Mouse (Mus musculus) left cerebral cortex, postnatal 14 days (tissue): Measurements from ENCODE around the gene Lcn12. TPM values are rescaled to one million over a fixed set of nuclear protein-coding genes. Genes with fewer than 3 reads are reported as not detected.

ENCODE experiments used
- DNase-seq, 2 experiments: peaks; one replicate each; pipeline ENCODE4 v3.0.0; 2021 to 2022; ENCODE audit warnings: low spot score in 2 of 2, mixed read lengths in 1 of 2
- intact Hi-C: fragments of 180-260 bp; cut with DNase I; formaldehyde crosslinking; loops from one replicate; pipeline ENCODE4 v1.15.1; 2025
- long read RNA-seq, 2 experiments: library from polyadenylated mRNA; stranded (forward); transcript quantifications; one replicate each; pipeline ENCODE4 v2.0.0; 2021
- total RNA-seq, 2 experiments: library from RNA; stranded (reverse); gene quantifications; 2 replicates each; pipeline ENCODE4 v1.2.3; 2021

Lcn12 gene
- total RNA-seq, result not detected
- long read RNA-seq, experiment 1, result 0 reads
- long read RNA-seq, experiment 2, result 0 reads

DNA sequence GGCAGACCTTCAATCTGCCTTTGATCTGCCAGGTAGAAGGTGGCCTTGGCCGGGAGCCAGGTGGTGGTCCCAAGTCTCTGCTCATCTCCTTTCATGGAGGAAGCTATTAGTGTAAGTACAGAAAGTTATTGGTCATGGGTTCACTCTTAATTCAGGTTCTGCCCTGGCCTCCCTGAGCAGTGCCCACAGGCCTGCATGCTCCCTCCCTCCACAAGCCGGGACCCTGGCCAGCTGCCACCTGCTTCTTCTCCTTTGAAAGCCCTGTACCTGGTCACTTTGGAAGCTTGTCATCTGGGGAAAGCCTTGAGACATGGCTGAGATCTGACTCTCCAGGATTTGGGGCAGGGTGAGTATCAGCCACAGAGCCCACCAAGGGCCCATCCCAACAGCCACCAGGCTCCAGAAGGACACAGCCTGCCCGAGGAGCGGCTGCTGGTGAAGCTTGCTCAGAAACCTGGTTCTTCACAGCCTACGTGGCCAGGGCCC is at the start of gene Lcn12:
Lcn12 (minus strand) TSS at position 436 of the 486 bp plus-strand sequence.
- DNase-seq, result no peak
- intact Hi-C loops, result no loop called here

GRCm38 (mm10) chr2:25541644-25542367 is 48.1 kb upstream of the Lcn12 start:
- no peak for DNase-seq
- intact Hi-C loops, result no loop called here

DNA sequence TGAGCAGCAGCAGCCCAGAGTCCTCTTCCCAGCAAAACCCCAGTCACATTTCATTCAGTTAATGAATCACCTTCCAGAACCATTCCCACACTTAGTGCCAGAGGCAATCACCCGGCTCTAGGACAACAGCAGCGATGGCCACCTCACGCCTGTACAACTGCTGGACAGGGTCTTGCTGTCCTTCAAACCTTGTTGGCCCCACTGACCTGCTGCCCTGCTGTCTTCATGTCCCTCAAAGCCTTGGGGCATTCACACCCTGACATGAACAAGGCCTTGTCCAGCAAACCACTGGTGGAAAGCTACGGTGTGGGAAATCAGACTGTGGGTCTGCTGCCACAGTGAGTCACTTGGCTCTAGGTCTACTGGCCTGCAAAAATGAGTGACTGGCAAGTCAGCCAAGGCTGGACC is 46.8 kb upstream of the Lcn12 start:
- DNase-seq, result no peak
- intact Hi-C loops, result no loop called here

GRCm38 (mm10) chr2:25536531-25536930 is 42.8 kb upstream of the Lcn12 start:
- no peak for DNase-seq
- intact Hi-C loops, result no loop called here

- no peak for DNase-seq
- intact Hi-C loops, result no loop called here
Measured at GRCm38 (mm10) chr2:25534866-25535182, 41.1 kb upstream of the Lcn12 start.

DNA sequence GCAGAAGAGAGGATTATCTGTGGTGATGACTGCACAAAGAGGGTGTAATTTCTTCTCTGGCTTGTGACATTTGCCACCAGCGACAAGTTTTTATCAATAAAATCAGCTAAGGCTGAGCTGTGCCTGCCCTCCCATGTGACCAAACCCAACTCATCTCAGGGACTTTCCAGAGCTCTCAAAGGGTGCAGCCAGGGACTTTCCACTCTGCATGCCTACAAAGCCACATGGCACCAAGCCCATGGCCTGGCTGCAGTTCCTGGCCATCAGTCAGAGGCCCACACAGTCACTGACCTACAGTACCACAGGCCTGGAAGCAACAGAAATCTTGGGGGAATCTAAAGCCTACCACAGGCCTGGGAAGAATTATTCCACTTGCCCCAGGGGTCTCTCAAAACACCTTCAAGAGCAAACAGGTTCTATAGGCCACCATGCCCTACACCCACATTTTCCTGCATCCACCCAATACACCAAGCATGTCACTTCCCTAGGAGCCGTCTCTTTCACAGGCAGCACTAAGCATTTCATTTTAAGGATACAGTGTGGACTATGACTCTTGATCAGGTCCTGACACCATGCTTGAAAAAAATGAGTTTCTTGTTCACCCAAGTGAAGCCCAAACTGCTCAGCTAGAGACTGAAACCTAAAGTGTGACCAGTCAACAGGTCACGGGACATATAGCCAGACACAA is 40.6 kb upstream of the Lcn12 start:
- peak in 1 of 2 experiments; percentile 10 for DNase-seq
- intact Hi-C loops, result no loop called here

DNA sequence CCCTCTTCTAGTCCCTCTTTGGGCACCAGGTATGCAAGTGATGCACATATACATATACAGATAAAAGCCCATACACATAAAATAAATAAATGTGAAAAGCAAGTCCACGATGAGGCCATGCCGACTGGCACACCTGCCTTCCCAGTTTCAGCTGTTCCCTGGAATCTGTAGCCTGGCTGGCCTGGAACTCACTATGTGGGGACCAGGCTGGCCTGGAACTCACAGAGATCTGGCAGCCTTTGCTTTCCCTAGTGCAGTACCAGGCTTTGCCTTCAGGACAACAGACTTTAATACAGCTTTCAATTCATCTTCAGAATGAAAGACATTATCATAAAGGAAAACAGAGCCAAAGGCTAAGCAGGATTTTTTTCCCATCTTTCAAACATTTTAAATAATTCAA is 40.0 kb upstream of the Lcn12 start:
- intact Hi-C loops, result no loop called here
- no peak for DNase-seq

GRCm38 (mm10) chr2:25526510-25527302 is 33.0 kb upstream of the Lcn12 start:
- intact Hi-C loops, result no loop called here
- DNase-seq, result no peak

DNA sequence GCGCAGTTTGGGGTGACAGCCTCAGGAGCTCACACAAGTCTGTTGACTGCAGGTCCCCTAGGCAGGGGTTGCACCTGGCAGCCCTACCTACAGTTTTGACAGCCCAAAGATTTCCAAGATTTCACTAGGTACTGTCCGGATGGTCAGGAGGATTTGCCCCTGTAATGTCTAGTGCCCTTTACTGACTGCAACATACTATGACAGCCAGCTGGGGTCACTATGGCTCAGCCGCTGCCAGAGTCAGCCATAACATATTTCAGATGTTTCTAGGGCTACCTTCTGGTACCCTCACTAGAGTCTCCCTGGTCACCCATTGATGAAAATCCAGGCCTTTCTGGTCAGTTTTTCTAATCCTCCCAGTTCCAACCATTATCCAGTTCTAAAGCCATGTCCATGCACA is 16.2 kb upstream of the Lcn12 start:
- intact Hi-C loops, result no loop called here
- DNase-seq, result no peak

GRCm38 (mm10) chr2:25506964-25507363 is 13.3 kb upstream of the Lcn12 start:
- intact Hi-C loops, result no loop called here
- DNase-seq, result no peak

GRCm38 (mm10) chr2:25505860-25506259 is 12.1 kb upstream of the Lcn12 start:
- intact Hi-C loops, result no loop called here

DNA sequence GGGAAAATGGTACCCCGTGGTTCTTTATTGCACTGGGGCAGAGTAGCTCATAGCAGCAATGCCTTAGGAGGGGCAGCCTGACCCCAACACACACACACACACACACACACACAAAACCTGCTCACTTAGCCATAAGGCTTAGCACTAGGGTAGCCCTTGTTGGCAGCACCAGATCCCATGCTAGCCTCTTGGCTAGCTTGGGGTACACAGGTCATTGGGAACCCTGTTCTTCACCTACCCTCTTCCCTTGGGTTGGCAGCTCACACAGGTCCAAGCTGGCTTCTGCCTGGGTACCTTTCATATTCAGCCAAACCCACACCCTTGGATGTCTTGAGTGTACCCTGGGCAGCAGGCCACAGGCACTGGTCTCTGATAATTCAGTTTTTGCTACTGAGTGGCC is 11.3 kb upstream of the Lcn12 start:
- no peak for DNase-seq
- intact Hi-C loops, result no loop called here

More at GRCm38 (mm10) chr2:25505860-25506259, 12.1 kb upstream of the Lcn12 start:
- no peak for DNase-seq

DNA sequence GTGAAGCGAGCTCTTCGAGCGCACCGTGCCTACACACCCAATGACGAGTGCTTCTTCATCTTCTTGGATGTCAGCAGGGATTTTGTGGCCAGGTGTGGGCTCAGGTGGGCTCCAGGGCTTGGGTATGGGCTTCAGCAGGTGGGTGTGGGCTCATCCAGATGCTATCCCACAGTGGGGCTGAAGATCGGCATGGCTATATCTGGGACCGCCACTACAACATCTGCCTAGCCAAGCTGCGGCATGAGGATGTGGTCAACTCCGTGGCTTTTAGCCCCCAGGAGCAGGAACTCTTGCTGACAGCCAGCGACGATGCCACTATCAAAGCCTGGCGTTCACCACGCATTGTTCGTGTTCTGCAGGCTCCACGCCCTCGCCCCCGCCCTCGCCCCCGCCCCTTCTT is 10.8 kb upstream of the Lcn12 start:
- no peak for DNase-seq
- intact Hi-C loops, result no loop called here

- intact Hi-C loops, result no loop called here
- no peak for DNase-seq
Measured at GRCm38 (mm10) chr2:25502726-25503125, 9.0 kb upstream of the Lcn12 start.

DNA sequence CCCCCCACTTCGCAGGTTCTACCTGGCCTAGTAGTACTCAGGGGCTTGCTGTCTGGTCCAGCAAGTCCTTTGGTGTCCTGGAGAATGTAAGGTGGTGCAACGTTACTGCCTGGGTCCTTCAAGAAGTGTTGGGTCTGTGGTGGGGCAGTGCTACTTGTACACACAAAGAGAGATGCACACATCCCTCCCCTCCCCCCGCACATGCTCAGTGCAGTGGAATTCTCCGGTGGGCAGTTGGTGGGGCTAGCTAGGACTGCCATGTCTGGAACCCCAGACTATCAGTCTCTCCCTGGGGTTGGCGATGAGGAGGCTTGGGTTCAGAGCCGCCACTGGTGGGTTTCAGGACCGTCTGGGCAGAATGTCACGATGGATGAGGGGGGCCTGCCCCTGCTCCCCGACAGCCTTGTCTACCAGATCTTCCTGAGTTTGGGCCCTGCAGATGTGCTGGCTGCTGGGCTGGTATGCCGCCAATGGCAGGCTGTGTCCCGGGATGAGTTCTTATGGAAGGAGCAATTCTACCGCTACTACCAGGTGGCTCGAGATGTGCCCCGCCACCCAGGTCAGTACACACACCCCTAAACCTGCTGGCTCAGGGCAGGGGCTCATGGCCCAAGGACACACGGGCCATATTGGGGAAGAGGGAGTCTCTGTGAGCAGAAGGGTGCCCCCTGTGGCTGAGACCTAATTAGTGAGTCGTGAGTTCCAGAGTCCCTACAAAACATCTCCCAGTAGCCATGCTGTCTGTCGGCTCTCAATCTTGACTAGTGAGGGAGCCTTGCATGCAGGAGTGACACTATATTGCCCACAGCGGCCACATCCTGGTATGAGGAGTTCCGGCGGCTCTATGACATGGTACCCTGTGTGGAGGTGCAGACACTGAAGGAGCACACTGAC is 8.1 kb upstream of the Lcn12 start, which contains the start of gene C8g:
C8g (minus strand) TSS at position 127 of the 894 bp plus-strand sequence.
- intact Hi-C loops, result no loop called here

DNA sequence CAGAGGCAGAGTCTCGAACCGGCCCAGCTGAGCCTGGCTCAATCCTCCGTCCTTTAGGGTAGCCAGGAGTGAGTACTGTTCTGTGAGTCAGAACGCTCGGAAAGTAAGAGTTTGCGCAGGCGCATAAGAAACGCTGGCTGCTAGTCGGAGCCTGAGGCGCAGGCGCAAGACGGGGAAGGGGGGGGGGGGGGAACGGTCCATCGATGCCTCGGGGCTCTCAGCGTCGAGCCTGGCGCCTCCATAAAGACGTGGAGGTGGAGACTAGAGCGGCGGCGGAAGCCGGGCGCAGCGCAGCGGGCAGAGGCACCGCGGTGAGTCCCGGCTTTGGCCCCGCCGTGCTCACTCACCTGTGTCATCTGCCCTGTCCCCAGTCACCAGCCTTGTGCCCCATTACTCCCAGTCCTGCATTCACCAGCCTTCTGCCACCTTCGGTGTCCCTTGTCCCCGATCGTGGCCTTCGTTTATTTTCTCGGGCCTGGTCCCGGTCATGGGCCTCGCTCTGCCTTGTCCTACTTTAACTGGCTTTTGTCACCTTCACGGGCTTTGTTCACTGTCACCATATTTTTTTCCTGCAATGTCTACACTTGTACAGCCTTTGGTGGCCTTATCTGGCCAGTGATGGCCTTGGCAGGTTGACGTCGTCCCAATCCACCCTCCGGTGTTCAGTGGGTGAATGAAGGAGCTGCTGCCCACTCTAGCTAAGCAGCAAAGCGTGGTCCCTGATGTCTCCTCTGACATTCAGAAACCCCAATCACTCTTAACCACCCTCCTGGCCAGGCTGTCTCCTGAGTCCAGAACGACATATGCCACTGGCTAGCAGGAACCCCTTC is 7.1 kb upstream of the Lcn12 start, which contains the start of gene Fbxw5:
Fbxw5 (plus strand) TSS at position 175 of the 830 bp plus-strand sequence.
- intact Hi-C loops, result no loop called here
- DNase-seq, result peak; percentile 87 to 91

More for the DNA sequence above, 8.1 kb upstream of the Lcn12 start, which contains the start of gene C8g:
- DNase-seq, result peak in 1 of 2 experiments; percentile 50

DNA sequence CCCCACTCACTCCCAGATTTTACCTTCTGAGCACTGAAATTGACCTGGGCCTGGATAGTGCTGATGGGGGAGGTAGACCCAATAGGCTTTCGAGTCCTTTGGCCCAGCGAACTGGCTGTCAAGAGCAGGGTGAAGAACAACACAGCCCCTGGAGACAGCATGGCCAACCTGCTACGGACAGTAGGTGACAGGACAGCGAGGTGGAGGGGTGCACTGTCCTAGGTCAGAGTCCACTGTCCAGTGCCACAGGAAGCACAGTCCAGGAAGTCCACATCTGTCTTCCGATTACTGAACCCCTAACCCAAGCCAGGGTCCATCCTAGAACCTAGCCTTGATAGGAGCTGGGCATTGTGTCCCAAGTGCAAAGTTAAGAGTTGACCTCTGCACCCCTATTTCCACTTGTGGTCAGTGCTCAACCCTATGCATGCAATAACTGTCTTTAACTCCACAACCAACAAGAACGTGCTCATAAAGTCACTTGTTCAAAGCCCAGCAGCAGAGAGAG is 6.4 kb upstream of the Lcn12 start:
- no peak for DNase-seq
- intact Hi-C loops, result no loop called here
